Mouse (Mus musculus): ENCODE measurements around the gene Pfkp.

DNA sequence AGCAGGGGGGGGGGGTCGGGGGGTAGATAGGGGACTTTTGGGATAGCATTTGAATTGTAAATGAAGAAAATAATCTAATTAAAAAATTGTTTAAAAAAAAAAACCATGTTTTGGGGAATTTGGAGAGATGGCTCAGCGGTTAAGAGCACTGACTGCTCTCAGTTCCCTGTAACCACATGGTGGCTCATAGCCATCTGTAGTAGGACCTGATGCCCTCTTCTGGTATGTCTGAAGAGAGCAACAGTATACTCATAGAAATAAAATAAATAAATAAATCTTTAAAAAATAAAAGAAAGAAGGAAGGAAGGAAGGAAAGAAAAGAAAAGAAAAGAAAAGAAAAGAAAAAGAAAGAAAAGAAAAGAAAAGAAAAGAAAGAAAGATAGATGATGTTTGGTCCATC is 94.9 kb downstream of the Pfkp start:
- no peak for TF ChIP-seq CTCF (IDR thresholded peaks at IDR 0.05; ENCODE audit: insufficient read depth, low read length)
- TF ChIP-seq POLR2A (IDR thresholded peaks at IDR 0.05; ENCODE audit: borderline replicate concordance, extremely low read depth, low read depth, low read length), result no peak
